ENCODE assay signal across 24 mouse cellular contexts in genomic region chr3:130482513-130482912, GRCm38 (mm10).
DNase-seq lines count a peak whose midpoint lies in the region; ATAC-seq lines count a peak whose summit lies in the region.
"Had no signal": no experiment of that assay in that cellular context is flagged by ENCODE, and none has a peak within 500 bp of the region (broad histone marks: within the 10 kb centered on the region; RNA-seq: fewer than 3 reads in every experiment).

No protein-coding gene starts in this region.

- DNase-seq in hindbrain, embryonic 14.5 days (ENCODE audit: low spot score) = no peak
- DNase-seq in midbrain, embryonic 11.5 days (ENCODE audit: low spot score, missing footprints) = no peak
- no peak for DNase-seq in neural tube, embryonic 10.5 days (ENCODE audit: extremely low spot score, low spot score)
- DNase-seq in retina, postnatal 1 day = peak; percentile 52
- DNase-seq: adrenal gland, adult 8-10 months; adrenal gland, postnatal 25 days; cerebellum, adult 18-20 months; cerebellum, adult 9-11 months; cerebellum, postnatal 25 days; gastrocnemius, postnatal 25 days; heart, adult 18-20 months; heart, postnatal 14 days; heart, postnatal 4 days had no signal

- no peaks in the 10 kb centered on the region for H3K9me3 ChIP-seq in hindbrain, embryonic 14.5 days (ENCODE audit: control insufficient read depth, low read length)
- H3K9me3 ChIP-seq in hindbrain, embryonic 12.5 days (replicated peaks) = no peaks in the 10 kb centered on the region
- H3K9me3 ChIP-seq in midbrain, embryonic 12.5 days = no peaks in the 10 kb centered on the region
- no peaks in the 10 kb centered on the region for H3K9me3 ChIP-seq in midbrain, embryonic 11.5 days (ENCODE audit: control insufficient read depth, low read length)
- no peaks in the 10 kb centered on the region for H3K9me3 ChIP-seq in neural tube, embryonic 13.5 days
- H3K9me3 ChIP-seq in heart, embryonic 11.5 days (replicated peaks; ENCODE audit: control insufficient read depth, low read length) = no peaks in the 10 kb centered on the region
- H3K9me3 ChIP-seq: embryonic facial prominence, embryonic 12.5 days; embryonic facial prominence, embryonic 15.5 days; heart, embryonic 13.5 days; hindbrain, embryonic 13.5 days had no signal

- no peak overlapping the region for H3K9ac ChIP-seq in hindbrain, embryonic 14.5 days
- H3K9ac ChIP-seq in hindbrain, embryonic 12.5 days = no peak overlapping the region
- H3K9ac ChIP-seq in midbrain, embryonic 12.5 days (replicated peaks) = no peak overlapping the region
- H3K9ac ChIP-seq in midbrain, embryonic 11.5 days (ENCODE audit: low read length) = no peak overlapping the region
- H3K9ac ChIP-seq in neural tube, embryonic 13.5 days = no peak overlapping the region
- H3K9ac ChIP-seq in heart, embryonic 11.5 days (ENCODE audit: low read depth, low read length) = no peak overlapping the region
- H3K9ac ChIP-seq: embryonic facial prominence, embryonic 12.5 days; embryonic facial prominence, embryonic 15.5 days; heart, embryonic 13.5 days; hindbrain, embryonic 13.5 days had no signal

- 0 out of 2 replicates have a peak, but pooled peaks have one; percentile 48 for ATAC-seq in hindbrain, embryonic 14.5 days (ENCODE audit: low FRiP score)
- ATAC-seq in hindbrain, embryonic 12.5 days (ENCODE audit: low FRiP score) = no peak
- ATAC-seq in midbrain, embryonic 12.5 days (ENCODE audit: low FRiP score, low read depth) = peak; percentile 54; the same call in 1 of the 2 replicates
- ATAC-seq in midbrain, embryonic 11.5 days (ENCODE audit: low FRiP score) = no peak
- ATAC-seq in neural tube, embryonic 13.5 days (ENCODE audit: low read depth) = peak; percentile 43; the same call in 1 of the 2 replicates
- no peak for ATAC-seq in heart, embryonic 11.5 days (replicated peaks; ENCODE audit: insufficient number of reproducible peaks, low FRiP score, low TSS enrichment)
- ATAC-seq: activated CD4-positive, CD25-positive, alpha-beta regulatory T cell, adult 4 months; forebrain, embryonic 14.5 days; inflammation-experienced regulatory T-cells, adult 6 months had no signal

- no peaks in the 10 kb centered on the region for H3K36me3 ChIP-seq in hindbrain, embryonic 14.5 days (replicated peaks; ENCODE audit: control insufficient read depth, insufficient read depth)
- H3K36me3 ChIP-seq in hindbrain, embryonic 12.5 days = no peaks in the 10 kb centered on the region
- no peaks in the 10 kb centered on the region for H3K36me3 ChIP-seq in midbrain, embryonic 12.5 days
- H3K36me3 ChIP-seq in midbrain, embryonic 11.5 days (ENCODE audit: control insufficient read depth, insufficient read depth, low read length) = no peaks in the 10 kb centered on the region
- no peaks in the 10 kb centered on the region for H3K36me3 ChIP-seq in neural tube, embryonic 13.5 days
- H3K36me3 ChIP-seq in heart, embryonic 11.5 days (ENCODE audit: control insufficient read depth, insufficient read depth, low read length) = no peaks in the 10 kb centered on the region
- H3K36me3 ChIP-seq: embryonic facial prominence, embryonic 12.5 days; embryonic facial prominence, embryonic 15.5 days; heart, embryonic 13.5 days; hindbrain, embryonic 13.5 days had no signal

- no peak overlapping the region for H3K4me2 ChIP-seq in hindbrain, embryonic 14.5 days (replicated peaks)
- no peak overlapping the region for H3K4me2 ChIP-seq in hindbrain, embryonic 12.5 days (replicated peaks)
- no peak overlapping the region for H3K4me2 ChIP-seq in midbrain, embryonic 12.5 days (replicated peaks)
- no peak overlapping the region for H3K4me2 ChIP-seq in midbrain, embryonic 11.5 days
- no peak overlapping the region for H3K4me2 ChIP-seq in neural tube, embryonic 13.5 days
- no peak overlapping the region for H3K4me2 ChIP-seq in heart, embryonic 11.5 days
- H3K4me2 ChIP-seq: embryonic facial prominence, embryonic 12.5 days; embryonic facial prominence, embryonic 15.5 days; heart, embryonic 13.5 days; hindbrain, embryonic 13.5 days had no signal

- 80% methylated on average over 8 of the region's 8 CpGs for WGBS in hindbrain, embryonic 14.5 days
- WGBS in hindbrain, embryonic 12.5 days = 87% methylated on average over 8 of the region's 8 CpGs
- 86% methylated on average over 8 of the region's 8 CpGs for WGBS in midbrain, embryonic 12.5 days
- WGBS in midbrain, embryonic 11.5 days = 87% methylated on average over 8 of the region's 8 CpGs
- WGBS in neural tube, embryonic 13.5 days = 78% methylated on average over 8 of the region's 8 CpGs
- 85% methylated on average over 8 of the region's 8 CpGs for WGBS in heart, embryonic 11.5 days (ENCODE audit: insufficient replicate concordance)

- no peaks in the 10 kb centered on the region for H3K4me1 ChIP-seq in hindbrain, embryonic 14.5 days (replicated peaks; ENCODE audit: control insufficient read depth, insufficient read depth, low read length)
- H3K4me1 ChIP-seq in hindbrain, embryonic 12.5 days = no peaks in the 10 kb centered on the region
- H3K4me1 ChIP-seq in midbrain, embryonic 12.5 days = no peaks in the 10 kb centered on the region
- H3K4me1 ChIP-seq in midbrain, embryonic 11.5 days (ENCODE audit: control insufficient read depth, insufficient read depth, low read length) = no peaks in the 10 kb centered on the region
- H3K4me1 ChIP-seq in neural tube, embryonic 13.5 days (replicated peaks) = 0 out of 2 replicates have a peak, but pooled peaks cover 3% of the 10 kb centered on the region
- no peaks in the 10 kb centered on the region for H3K4me1 ChIP-seq in heart, embryonic 11.5 days (ENCODE audit: control insufficient read depth, insufficient read depth, low read length)
- H3K4me1 ChIP-seq: embryonic facial prominence, embryonic 12.5 days; embryonic facial prominence, embryonic 15.5 days; heart, embryonic 13.5 days; hindbrain, embryonic 13.5 days had no signal

- no peaks in the 10 kb centered on the region for H3K27me3 ChIP-seq in hindbrain, embryonic 14.5 days (ENCODE audit: control insufficient read depth, insufficient read depth, low read length)
- no peaks in the 10 kb centered on the region for H3K27me3 ChIP-seq in hindbrain, embryonic 12.5 days
- H3K27me3 ChIP-seq in midbrain, embryonic 12.5 days = no peaks in the 10 kb centered on the region; the same call in 1 of the 2 replicates
- H3K27me3 ChIP-seq in midbrain, embryonic 11.5 days (ENCODE audit: control insufficient read depth, insufficient read depth, low read length) = no peaks in the 10 kb centered on the region
- no peaks in the 10 kb centered on the region for H3K27me3 ChIP-seq in neural tube, embryonic 13.5 days
- no peaks in the 10 kb centered on the region for H3K27me3 ChIP-seq in heart, embryonic 11.5 days (ENCODE audit: control insufficient read depth, insufficient read depth, low read length)
- H3K27me3 ChIP-seq: embryonic facial prominence, embryonic 12.5 days; embryonic facial prominence, embryonic 15.5 days; heart, embryonic 13.5 days; hindbrain, embryonic 13.5 days had no signal

- H3K27ac ChIP-seq in hindbrain, embryonic 14.5 days = no peak overlapping the region
- H3K27ac ChIP-seq in hindbrain, embryonic 12.5 days = no peak overlapping the region
- H3K27ac ChIP-seq in midbrain, embryonic 12.5 days (replicated peaks) = no peak overlapping the region
- H3K27ac ChIP-seq in midbrain, embryonic 11.5 days (ENCODE audit: low read depth, low read length) = no peak overlapping the region
- no peak overlapping the region for H3K27ac ChIP-seq in neural tube, embryonic 13.5 days (replicated peaks)
- no peak overlapping the region for H3K27ac ChIP-seq in heart, embryonic 11.5 days (ENCODE audit: low read depth, low read length)
- H3K27ac ChIP-seq: embryonic facial prominence, embryonic 12.5 days; embryonic facial prominence, embryonic 15.5 days; heart, embryonic 13.5 days; hindbrain, embryonic 13.5 days had no signal

- H3K4me3 ChIP-seq in hindbrain, embryonic 14.5 days (replicated peaks; ENCODE audit: low read length) = no peak overlapping the region
- no peak overlapping the region for H3K4me3 ChIP-seq in hindbrain, embryonic 12.5 days
- no peak overlapping the region for H3K4me3 ChIP-seq in midbrain, embryonic 12.5 days
- H3K4me3 ChIP-seq in midbrain, embryonic 11.5 days (ENCODE audit: low read depth, low read length) = no peak overlapping the region
- no peak overlapping the region for H3K4me3 ChIP-seq in neural tube, embryonic 13.5 days
- no peak overlapping the region for H3K4me3 ChIP-seq in heart, embryonic 11.5 days (ENCODE audit: low read depth, low read length)
- H3K4me3 ChIP-seq: embryonic facial prominence, embryonic 12.5 days; embryonic facial prominence, embryonic 15.5 days; heart, embryonic 13.5 days; hindbrain, embryonic 13.5 days had no signal

Comparison
In these comparisons a context has a peak if more than half of its experiments do, and no peak if none do; other contexts are left out.
1. ATAC-seq: peak in hindbrain, embryonic 14.5 days (single experiment), midbrain, embryonic 12.5 days (single experiment) and neural tube, embryonic 13.5 days (single experiment); none in hindbrain, embryonic 12.5 days (single experiment), midbrain, embryonic 11.5 days (single experiment) and heart, embryonic 11.5 days (single experiment).